Mouse (Mus musculus) MEL (cell line): ENCODE results near the gene Myog.

Experiments
- CTCF ChIP-seq, 3 experiments: IDR thresholded peaks in 2 of 3; conservative IDR thresholded peaks in 1 of 3; 2 replicates each; pipeline ENCODE4 v1.5.1; 2011 to 2012; ENCODE audit warnings: low read length in 3 of 3, low read depth in 2 of 3, mild to moderate bottlenecking in 2 of 3, improper control_type of control experiment in 1 of 3, inconsistent platforms in 1 of 3, mixed read lengths in 1 of 3, moderate library complexity in 1 of 3; ENCODE audit not compliant: control insufficient read depth in 1 of 3, insufficient read depth in 1 of 3, poor library complexity in 1 of 3, severe bottlenecking in 1 of 3
- ELF1 ChIP-seq: IDR thresholded peaks from 2 replicates; pipeline ENCODE4 v1.6.1; 2014; ENCODE audit warnings: low read depth, mild to moderate bottlenecking, inconsistent platforms, low read length, improper control_type of control experiment, moderate library complexity
- MAFK ChIP-seq: IDR thresholded peaks from 2 replicates; pipeline ENCODE4 v1.6.1; 2011; ENCODE audit warnings: low read depth, mild to moderate bottlenecking, low read length, improper control_type of control experiment, borderline replicate concordance
- MAZ ChIP-seq: IDR thresholded peaks from 2 replicates; pipeline ENCODE4 v1.6.1; 2012; ENCODE audit warnings: low read depth, mild to moderate bottlenecking, inconsistent platforms, low read length, improper control_type of control experiment
- MYC ChIP-seq: IDR thresholded peaks from 2 replicates; pipeline ENCODE4 v1.6.1; 2011; ENCODE audit warnings: low read depth, mild to moderate bottlenecking, low read length, improper control_type of control experiment, moderate library complexity
- POLR2A ChIP-seq, 2 experiments: IDR thresholded peaks; 2 replicates each; pipeline ENCODE4 v1.6.1; 2011 to 2012; ENCODE audit warnings: low read length in 2 of 2, mild to moderate bottlenecking in 2 of 2, control low read depth in 1 of 2, improper control_type of control experiment in 1 of 2, low read depth in 1 of 2, moderate library complexity in 1 of 2; ENCODE audit not compliant: control insufficient read depth in 1 of 2, insufficient read depth in 1 of 2, poor library complexity in 1 of 2
- POLR2AphosphoS2 ChIP-seq: IDR thresholded peaks from 2 replicates; pipeline ENCODE4 v1.6.1; 2011; ENCODE audit warnings: low read length, improper control_type of control experiment
- POLR2AphosphoS5 ChIP-seq: IDR thresholded peaks from 2 replicates; pipeline ENCODE4 v1.6.1; 2012; ENCODE audit warnings: low read depth, borderline replicate concordance, mild to moderate bottlenecking, inconsistent platforms, low read length, moderate library complexity, mixed read lengths
- TAL1 ChIP-seq: IDR thresholded peaks from 2 replicates; pipeline ENCODE4 v1.6.1; 2012; ENCODE audit warnings: mild to moderate bottlenecking, inconsistent platforms, low read length, moderate library complexity, mixed read lengths
- TCF12 ChIP-seq: IDR thresholded peaks from 2 replicates; pipeline ENCODE4 v1.6.1; 2014; ENCODE audit warnings: low read depth, mild to moderate bottlenecking, inconsistent platforms, low read length, improper control_type of control experiment, moderate library complexity
- UBTF ChIP-seq: IDR thresholded peaks from 2 replicates; pipeline ENCODE4 v1.6.1; 2012; ENCODE audit warnings: low read depth, mild to moderate bottlenecking, inconsistent platforms, low read length, improper control_type of control experiment, moderate library complexity, borderline replicate concordance; ENCODE audit not compliant: insufficient read depth
- ZC3H11A ChIP-seq: IDR thresholded peaks from 2 replicates; pipeline ENCODE4 v1.6.1; 2012; ENCODE audit warnings: low read depth, mild to moderate bottlenecking, inconsistent platforms, low read length, improper control_type of control experiment
- ZMIZ1 ChIP-seq: IDR thresholded peaks from 2 replicates; pipeline ENCODE4 v1.6.1; 2012; ENCODE audit warnings: low read depth, mild to moderate bottlenecking, inconsistent platforms, low read length, improper control_type of control experiment, moderate library complexity

DNA sequence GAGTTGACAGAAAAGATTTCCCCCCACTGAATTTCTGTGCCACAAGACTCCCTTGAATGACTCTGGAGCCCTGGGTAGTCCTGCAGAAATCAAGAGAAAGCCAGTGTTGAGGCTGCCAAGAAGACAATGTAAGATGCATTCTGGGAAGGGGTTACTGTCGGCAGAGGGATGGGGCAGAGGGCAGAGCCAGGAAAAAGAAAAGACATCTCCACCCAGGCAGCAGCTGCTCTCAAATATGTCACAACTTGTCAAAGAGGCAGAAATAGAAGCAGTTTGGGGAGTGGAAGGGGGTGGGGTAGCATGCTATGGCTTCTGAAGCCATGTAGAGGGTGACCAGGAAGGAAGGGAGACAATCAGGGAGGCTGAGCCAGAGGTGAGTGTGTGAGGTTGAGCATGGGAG lies 6.7 kb upstream of the Myog start:
- no peak for TF ChIP-seq POLR2A (IDR thresholded peaks at IDR 0.05; ENCODE audit: control insufficient read depth in 1 of 2, insufficient read depth in 1 of 2, low read depth in 1 of 2, low read length in 2 of 2, poor library complexity in 1 of 2)
- no peak for TF ChIP-seq CTCF (IDR thresholded peaks at IDR 0.05 in 2 of 3, conservative IDR thresholded peaks at IDR 0.05 in 1 of 3; ENCODE audit: control insufficient read depth in 1 of 3, insufficient read depth in 1 of 3, low read depth in 2 of 3, low read length in 3 of 3, poor library complexity in 1 of 3, severe bottlenecking in 1 of 3)
- no peak for TF ChIP-seq POLR2AphosphoS5
- TF ChIP-seq ELF1: no peak
- TF ChIP-seq MAFK: no peak
- no peak for TF ChIP-seq TCF12
- no peak for TF ChIP-seq UBTF
- no peak for TF ChIP-seq MYC
- no peak for TF ChIP-seq POLR2AphosphoS2
- TF ChIP-seq ZMIZ1: no peak
- no peak for TF ChIP-seq TAL1
- no peak for TF ChIP-seq ZC3H11A
- no peak for TF ChIP-seq MAZ
